Mouse (Mus musculus): Measurements from ENCODE around the gene Pak7. TPM values are rescaled to one million over a fixed set of nuclear protein-coding genes. Genes with fewer than 3 reads are reported as not detected.
"Not testable (repeated sequence)": the region's sequence is repeated elsewhere in the genome, so short reads cannot be mapped to it uniquely, and the experiment has no call there.

The Pak7 gene
- polyA plus RNA-seq, 1 experiment from 2014 or later = 10.8 TPM

DNA sequence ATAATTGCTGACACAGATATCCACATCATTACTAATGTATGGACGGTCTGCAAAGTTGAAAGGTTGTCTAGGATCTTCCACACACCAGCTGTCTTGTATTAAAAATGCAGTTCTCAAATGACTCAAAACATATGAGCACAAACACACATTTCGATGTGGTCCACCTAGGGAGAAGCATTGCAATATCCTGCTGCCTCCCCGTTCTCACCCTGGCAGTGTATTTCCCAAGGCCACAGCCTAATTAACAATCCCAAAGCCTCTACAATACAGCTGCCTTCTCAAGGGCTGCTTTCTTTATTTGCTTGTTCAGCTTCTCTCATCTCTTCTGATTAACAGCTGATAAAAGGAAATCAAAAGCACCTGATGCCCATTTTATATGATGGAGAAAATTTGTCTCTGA is 78.5 kb downstream of the Pak7 start:
- Histone ChIP-seq H3K36me3 (no peaks in the 10 kb centered on the region), H3K27ac (no peak overlapping the region), H3K4me1 (replicated peaks) (no peaks in the 10 kb centered on the region), H3K9me3 (no peaks in the 10 kb centered on the region), H3K27me3 (ENCODE audit: insufficient read depth, poor library complexity, severe bottlenecking) (no peaks in the 10 kb centered on the region), H3K4me3 (no peak overlapping the region)
- no peak for DNase-seq (ENCODE audit: low spot score)
- WGBS = 59% methylated on average over 3 of the region's 3 CpGs

DNA sequence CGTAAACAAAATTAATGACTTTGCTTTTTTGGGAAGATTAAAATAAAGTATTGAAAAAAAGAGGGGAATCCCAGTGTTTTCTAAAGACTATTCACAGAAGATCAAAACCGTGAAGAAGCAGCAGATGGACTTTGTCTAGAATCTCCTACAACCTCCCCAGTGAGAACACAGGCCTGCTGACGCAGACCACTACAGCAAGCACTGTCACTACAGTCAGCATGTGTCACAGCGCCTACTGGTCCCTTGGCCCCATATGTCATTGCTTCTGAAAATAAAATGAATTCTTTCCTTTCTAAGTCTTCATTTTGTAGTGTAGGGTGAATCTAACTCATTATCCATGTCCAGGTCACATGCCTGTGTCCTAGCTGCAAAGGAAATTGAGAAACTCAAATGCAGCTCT is 79.0 kb downstream of the Pak7 start:
- WGBS = 77% methylated on average over 4 of the region's 4 CpGs
- Histone ChIP-seq H3K36me3 (no peaks in the 10 kb centered on the region), H3K9me3 (no peaks in the 10 kb centered on the region), H3K27me3 (ENCODE audit: insufficient read depth, poor library complexity, severe bottlenecking) (no peaks in the 10 kb centered on the region), H3K27ac (no peak overlapping the region), H3K4me1 (replicated peaks) (no peaks in the 10 kb centered on the region), H3K4me3 (no peak overlapping the region)
- no peak for DNase-seq (ENCODE audit: low spot score)

DNA sequence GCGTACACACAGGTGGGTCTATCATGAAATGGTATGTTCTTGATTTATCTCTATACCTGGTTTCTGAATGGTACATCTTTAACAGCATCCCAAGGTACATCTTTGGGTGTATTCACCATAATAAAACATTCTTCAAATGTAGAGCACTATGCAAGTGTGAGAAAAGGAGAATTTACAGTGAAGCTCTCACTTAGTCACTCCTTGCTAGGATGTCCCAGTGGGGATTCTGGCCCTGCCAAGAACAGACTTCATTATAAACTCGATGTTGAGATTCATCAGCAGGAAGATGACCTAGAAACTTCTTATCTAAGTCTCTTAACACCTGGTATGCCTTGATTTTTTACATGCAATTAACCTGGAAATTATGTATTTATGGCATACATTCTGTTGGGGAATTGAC is 85.6 kb downstream of the Pak7 start:
- 84% methylated on average over 2 of the region's 2 CpGs for WGBS
- H3K4me1 ChIP-seq (replicated peaks) = no peaks in the 10 kb centered on the region
- no peaks in the 10 kb centered on the region for H3K9me3 ChIP-seq
- H3K36me3 ChIP-seq = no peaks in the 10 kb centered on the region
- no peak overlapping the region for H3K27ac ChIP-seq
- H3K4me3 ChIP-seq = no peak overlapping the region
- DNase-seq (ENCODE audit: low spot score) = no peak
- no peaks in the 10 kb centered on the region for H3K27me3 ChIP-seq (ENCODE audit: insufficient read depth, poor library complexity, severe bottlenecking)

DNA sequence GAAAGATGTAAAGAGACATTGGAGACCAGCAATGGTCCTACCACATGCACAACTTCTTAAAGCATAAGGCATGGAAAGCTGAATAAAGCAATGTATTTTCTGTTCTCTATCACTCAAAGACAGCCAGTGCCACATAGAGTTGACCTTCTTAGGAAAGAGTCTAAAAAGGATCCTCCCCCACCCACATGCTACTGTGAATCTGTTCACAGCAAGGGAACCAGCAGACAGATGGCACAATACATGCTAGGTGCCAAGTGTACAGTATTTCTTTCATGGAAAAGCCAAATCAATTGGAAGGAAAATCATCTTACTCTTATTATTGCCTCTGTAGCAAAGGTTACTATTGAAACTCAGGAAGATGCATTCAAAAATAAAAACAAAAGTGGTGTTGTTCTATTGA is 86.4 kb downstream of the Pak7 start:
- Histone ChIP-seq H3K9me3 (no peaks in the 10 kb centered on the region), H3K4me1 (replicated peaks) (no peaks in the 10 kb centered on the region), H3K4me3 (no peak overlapping the region), H3K27me3 (ENCODE audit: insufficient read depth, poor library complexity, severe bottlenecking) (no peaks in the 10 kb centered on the region), H3K36me3 (no peaks in the 10 kb centered on the region), H3K27ac (no peak overlapping the region)
- no peak for DNase-seq (ENCODE audit: low spot score)

DNA sequence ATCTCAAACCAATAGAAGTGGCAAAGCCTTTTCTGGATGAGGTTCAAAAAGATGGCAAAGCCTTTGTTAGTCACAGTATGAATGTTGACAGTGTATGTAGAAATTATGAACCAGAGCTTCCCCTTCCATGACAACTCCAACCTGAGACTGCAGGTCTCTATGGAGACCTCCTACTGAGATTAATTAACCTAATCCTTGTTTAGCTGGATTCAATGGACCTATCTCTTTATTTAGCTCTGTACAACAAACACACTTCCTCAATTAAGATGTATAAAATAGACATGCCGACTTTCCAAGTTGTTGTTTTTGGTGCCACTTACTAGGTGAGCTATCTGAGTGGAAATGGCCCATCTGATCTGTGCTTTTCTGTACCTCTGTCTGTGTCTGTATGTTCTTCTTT is 90.4 kb downstream of the Pak7 start:
- Histone ChIP-seq H3K27ac (no peak overlapping the region), H3K4me3 (no peak overlapping the region), H3K36me3 (no peaks in the 10 kb centered on the region), H3K27me3 (ENCODE audit: insufficient read depth, poor library complexity, severe bottlenecking) (no peaks in the 10 kb centered on the region), H3K9me3 (no peaks in the 10 kb centered on the region), H3K4me1 (replicated peaks) (no peaks in the 10 kb centered on the region)
- WGBS = 72% methylated on average over 1 of the region's 1 CpGs
- no peak for DNase-seq (ENCODE audit: low spot score)

DNA sequence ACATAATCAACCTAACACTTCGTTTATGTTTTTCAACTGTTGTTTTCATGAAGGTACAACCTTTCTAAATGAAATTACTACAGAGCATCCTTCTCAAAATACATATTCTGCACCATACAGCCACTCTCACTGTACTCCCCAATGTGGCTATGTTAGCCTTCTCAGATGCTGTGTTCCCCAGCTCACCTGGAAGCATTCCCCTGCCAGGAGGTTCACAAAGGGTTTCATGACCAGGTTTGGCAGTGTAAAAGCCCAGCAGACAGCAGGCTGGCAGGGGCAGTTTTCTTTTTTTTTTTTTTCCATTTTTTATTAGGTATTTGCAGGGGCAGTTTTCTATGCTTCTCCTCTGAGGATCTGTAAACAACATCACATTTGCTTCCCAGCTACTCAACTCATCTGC is 105.7 kb downstream of the Pak7 start:
- 86% methylated on average over 1 of the region's 1 CpGs for WGBS
- H3K4me1 ChIP-seq (replicated peaks) = no peaks in the 10 kb centered on the region
- H3K36me3 ChIP-seq = no peaks in the 10 kb centered on the region
- no peaks in the 10 kb centered on the region for H3K27me3 ChIP-seq (ENCODE audit: insufficient read depth, poor library complexity, severe bottlenecking)
- H3K4me3 ChIP-seq = no peak overlapping the region
- no peaks in the 10 kb centered on the region for H3K9me3 ChIP-seq
- no peak overlapping the region for H3K27ac ChIP-seq
- no peak for DNase-seq (ENCODE audit: low spot score)

DNA sequence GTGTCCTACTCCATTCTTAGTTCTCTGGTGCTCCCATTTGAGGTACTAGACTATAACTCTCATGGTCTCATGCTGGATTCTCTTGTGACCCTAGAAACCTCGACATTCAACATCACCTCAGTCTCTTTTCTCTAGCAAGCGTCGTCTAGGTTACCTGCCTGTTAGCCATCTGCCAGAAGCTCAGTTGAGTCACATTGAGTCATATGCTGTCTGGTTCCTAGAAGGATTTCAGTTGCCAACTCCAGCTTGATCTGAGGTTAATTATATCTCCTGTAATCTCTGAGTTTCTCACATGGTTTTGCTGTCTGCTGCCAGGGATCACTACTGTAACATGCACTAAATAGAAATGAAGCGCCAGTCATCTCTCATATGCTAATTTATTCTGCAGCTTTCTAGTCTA is 145.8 kb downstream of the Pak7 start:
- not testable (repeated sequence) for H3K27ac ChIP-seq; H3K4me3 ChIP-seq; H3K9me3 ChIP-seq; H3K36me3 ChIP-seq; H3K27me3 ChIP-seq (ENCODE audit: insufficient read depth, poor library complexity, severe bottlenecking); DNase-seq (ENCODE audit: low spot score); H3K4me1 ChIP-seq (replicated peaks)
- WGBS = 89% methylated on average over 4 of the region's 4 CpGs

DNA sequence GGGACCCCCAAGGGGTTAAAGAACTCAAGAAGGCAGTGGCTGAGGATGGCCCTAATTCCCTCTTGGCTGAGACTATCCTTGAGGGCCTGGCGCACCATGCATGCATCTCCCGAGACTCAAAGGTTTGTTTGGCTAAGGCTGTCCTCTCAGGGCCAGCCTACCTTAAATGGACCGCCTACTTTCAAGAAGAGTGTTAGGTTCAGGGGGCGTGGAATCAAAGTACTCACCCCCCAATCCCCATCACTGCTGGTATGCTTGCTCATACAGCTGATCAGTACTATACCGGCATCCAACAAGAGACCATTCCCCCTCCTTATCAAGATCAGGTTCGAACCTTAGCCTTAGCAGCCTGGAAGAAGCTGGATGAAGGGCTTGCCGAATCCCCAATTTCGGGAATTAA is 156.5 kb downstream of the Pak7 start:
- DNase-seq (ENCODE audit: low spot score) = no peak
- Histone ChIP-seq H3K4me1 (replicated peaks) (no peaks in the 10 kb centered on the region), H3K9me3 (no peaks in the 10 kb centered on the region), H3K27ac (no peak overlapping the region), H3K4me3 (no peak overlapping the region), H3K36me3 (no peaks in the 10 kb centered on the region), H3K27me3 (ENCODE audit: insufficient read depth, poor library complexity, severe bottlenecking) (no peaks in the 10 kb centered on the region)
- 95% methylated on average over 8 of the region's 8 CpGs for WGBS

DNA sequence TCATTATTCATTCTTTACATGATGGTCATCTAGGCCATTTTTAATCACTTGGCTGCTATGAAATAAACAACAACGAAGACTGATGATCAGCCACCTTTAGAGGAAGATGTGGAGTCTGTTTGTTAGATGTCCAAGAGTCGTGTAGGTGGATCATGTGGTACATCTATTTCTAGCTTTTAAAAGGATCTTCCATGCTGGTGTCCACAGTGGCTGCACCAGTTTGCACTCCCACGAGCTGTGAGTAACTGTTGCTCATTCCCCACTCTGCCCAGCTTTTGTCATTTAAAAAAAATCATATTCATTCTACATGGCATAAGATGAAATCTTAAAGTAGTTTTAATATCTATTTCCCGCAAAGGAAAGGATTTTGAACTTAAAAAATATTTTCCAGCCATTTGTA is 183.7 kb downstream of the Pak7 start:
- H3K36me3 ChIP-seq = no peaks in the 10 kb centered on the region
- DNase-seq (ENCODE audit: low spot score) = no peak
- no peak overlapping the region for H3K27ac ChIP-seq
- WGBS = 81% methylated on average over 4 of the region's 4 CpGs
- H3K27me3 ChIP-seq (ENCODE audit: insufficient read depth, poor library complexity, severe bottlenecking) = no peaks in the 10 kb centered on the region
- no peaks in the 10 kb centered on the region for H3K9me3 ChIP-seq
- H3K4me1 ChIP-seq (replicated peaks) = no peaks in the 10 kb centered on the region
- H3K4me3 ChIP-seq = no peak overlapping the region

DNA sequence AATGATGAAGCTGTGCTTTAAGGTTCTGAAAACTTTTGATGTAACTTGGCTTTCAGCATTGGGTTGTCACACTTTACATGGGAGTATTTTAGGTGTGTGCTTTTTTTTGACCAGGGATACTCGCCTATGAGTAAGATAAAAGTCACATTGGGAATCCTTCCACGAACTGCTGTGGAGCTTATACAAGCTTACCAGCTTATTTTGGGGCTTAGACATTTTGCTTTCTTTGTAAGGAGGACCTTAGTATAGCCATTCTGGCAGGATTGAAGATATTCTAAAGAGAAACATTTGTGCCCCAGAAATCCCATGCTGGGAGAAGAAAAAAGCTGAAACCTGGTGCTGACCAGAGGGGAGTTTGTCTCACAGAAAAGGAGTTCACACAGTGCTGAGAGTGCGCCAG is 212.7 kb downstream of the Pak7 start:
- 84% methylated on average over 3 of the region's 3 CpGs for WGBS
- Histone ChIP-seq H3K27ac (no peak overlapping the region), H3K36me3 (no peaks in the 10 kb centered on the region), H3K9me3 (no peaks in the 10 kb centered on the region), H3K27me3 (ENCODE audit: insufficient read depth, poor library complexity, severe bottlenecking) (no peaks in the 10 kb centered on the region), H3K4me1 (replicated peaks) (no peaks in the 10 kb centered on the region), H3K4me3 (no peak overlapping the region)
- no peak for DNase-seq (ENCODE audit: low spot score)

DNA sequence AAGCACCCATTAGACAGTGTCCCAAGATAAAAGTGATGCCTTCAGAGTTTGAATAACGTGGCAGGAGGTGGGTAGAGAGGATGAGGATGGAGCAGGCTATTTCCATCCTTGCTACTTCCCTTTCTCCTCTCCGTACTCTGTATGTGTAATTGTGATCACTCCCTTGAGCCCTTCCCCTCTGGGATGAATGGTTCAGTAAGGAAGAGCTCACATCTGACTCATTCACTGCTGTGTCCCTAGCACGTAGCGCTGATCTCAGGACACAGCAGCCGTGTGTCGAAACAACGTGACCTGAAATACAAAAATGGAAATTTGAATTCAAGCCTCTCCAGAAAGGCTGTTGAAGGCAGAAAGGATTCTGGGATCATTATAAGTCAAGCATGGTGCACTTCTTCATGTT is 237.0 kb downstream of the Pak7 start:
- no peaks in the 10 kb centered on the region for H3K9me3 ChIP-seq
- H3K4me1 ChIP-seq (replicated peaks) = peaks cover 7% of the 10 kb centered on the region; the same call in 1 of the 2 replicates
- H3K36me3 ChIP-seq = no peaks in the 10 kb centered on the region
- 0 out of 2 replicates have a peak overlapping the region, but pooled peaks have one; percentile 46 for H3K27ac ChIP-seq
- WGBS = 87% methylated on average over 7 of the region's 7 CpGs
- H3K4me3 ChIP-seq = no peak overlapping the region
- no peaks in the 10 kb centered on the region for H3K27me3 ChIP-seq (ENCODE audit: insufficient read depth, poor library complexity, severe bottlenecking)
- DNase-seq (ENCODE audit: low spot score) = no peak

DNA sequence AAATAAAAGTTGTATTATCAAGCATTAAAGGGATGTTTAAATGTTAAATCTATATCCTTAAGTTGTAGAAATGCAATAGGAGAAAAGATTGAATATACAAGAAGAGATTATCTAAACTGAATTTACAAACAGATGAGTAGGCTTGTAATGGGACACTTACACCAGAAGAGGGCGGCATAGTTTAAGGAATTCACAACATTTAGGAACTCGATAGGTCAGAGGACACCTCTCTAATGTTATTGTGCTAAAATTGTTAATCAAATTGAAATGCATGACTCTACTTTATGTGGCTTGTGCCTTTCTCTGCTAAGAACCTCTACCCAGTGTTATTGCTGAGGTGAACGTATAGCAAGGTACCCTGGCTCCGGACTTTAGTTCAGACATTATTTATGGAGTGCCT is 238.2 kb downstream of the Pak7 start:
- no peak overlapping the region for H3K27ac ChIP-seq

DNA sequence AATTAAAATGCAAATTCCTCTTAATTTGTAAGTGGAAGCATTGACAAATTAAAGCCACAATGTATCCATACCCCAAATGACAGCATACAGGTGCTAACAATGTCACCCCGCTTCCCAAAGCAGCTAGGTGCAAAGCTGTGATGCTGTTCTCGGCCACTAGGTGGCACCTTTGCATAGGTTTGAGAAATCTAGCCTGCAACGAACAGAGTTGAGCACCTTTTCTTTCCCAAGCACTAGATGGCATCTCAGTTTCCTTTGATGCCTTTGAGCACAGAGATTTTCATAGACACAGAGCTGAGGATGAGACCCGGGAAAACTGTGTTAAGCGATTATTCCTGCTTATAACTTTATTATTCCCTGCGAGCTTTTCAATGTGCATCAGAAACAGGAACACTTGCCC is 238.8 kb downstream of the Pak7 start:
- Histone ChIP-seq H3K9me3 (no peaks in the 10 kb centered on the region), H3K27me3 (ENCODE audit: insufficient read depth, poor library complexity, severe bottlenecking) (no peaks in the 10 kb centered on the region), H3K4me3 (no peak overlapping the region), H3K27ac (no peak overlapping the region), H3K36me3 (no peaks in the 10 kb centered on the region), H3K4me1 (replicated peaks) (peaks cover 7% of the 10 kb centered on the region; the same call in 1 of the 2 replicates)
- DNase-seq (ENCODE audit: low spot score) = peak; percentile 85
- 6% methylated on average over 6 of the region's 6 CpGs for WGBS

More for the DNA sequence above, 238.2 kb downstream of the Pak7 start:
- Histone ChIP-seq H3K36me3 (no peaks in the 10 kb centered on the region), H3K4me1 (replicated peaks) (peaks cover 7% of the 10 kb centered on the region; the same call in 1 of the 2 replicates), H3K4me3 (no peak overlapping the region), H3K9me3 (no peaks in the 10 kb centered on the region), H3K27me3 (ENCODE audit: insufficient read depth, poor library complexity, severe bottlenecking) (no peaks in the 10 kb centered on the region)
- DNase-seq (ENCODE audit: low spot score) = no peak
- WGBS = 43% methylated on average over 4 of the region's 4 CpGs

DNA sequence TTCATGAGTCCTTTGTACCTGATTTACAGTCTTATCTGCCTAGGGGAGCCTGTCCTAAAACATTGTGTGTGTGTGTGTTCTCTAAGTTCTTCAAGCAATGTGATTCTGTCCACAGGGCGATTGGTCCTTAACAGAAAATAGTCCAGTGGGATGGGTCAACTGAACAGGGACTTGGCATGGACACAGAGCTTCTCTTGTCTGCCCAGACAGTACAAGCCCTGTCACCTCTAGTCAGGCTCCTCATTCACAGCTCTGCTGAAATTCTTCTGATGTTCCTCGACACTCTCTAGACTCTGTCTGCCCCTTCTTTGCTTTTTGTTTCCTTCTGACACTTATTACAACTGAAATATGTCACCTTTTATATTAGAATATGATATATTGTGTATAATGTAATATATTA is 247.0 kb downstream of the Pak7 start:
- no peaks in the 10 kb centered on the region for H3K36me3 ChIP-seq
- no peaks in the 10 kb centered on the region for H3K4me1 ChIP-seq (replicated peaks)
- H3K9me3 ChIP-seq = no peaks in the 10 kb centered on the region
- H3K4me3 ChIP-seq = no peak overlapping the region
- DNase-seq (ENCODE audit: low spot score) = no peak
- WGBS = 69% methylated on average over 2 of the region's 2 CpGs
- no peaks in the 10 kb centered on the region for H3K27me3 ChIP-seq (ENCODE audit: insufficient read depth, poor library complexity, severe bottlenecking)
- no peak overlapping the region for H3K27ac ChIP-seq
